Mouse (Mus musculus) common myeloid progenitor, adult 5-6 weeks (primary cell): ENCODE results near the gene Trim75. TPM values are rescaled to one million over a fixed set of nuclear protein-coding genes. Genes with fewer than 3 reads are reported as not detected.
A peak's percentile ranks its signal among the peaks of the same experiment; 100 is the strongest.

Experiments used
- ATAC-seq: replicated peaks from 2 replicates; pipeline ENCODE4 v1.8.0; 2016; ENCODE audit warnings: low read depth, mild to moderate bottlenecking, moderate TSS enrichment, inconsistent platforms; ENCODE audit not compliant: poor library complexity, severe bottlenecking
- total RNA-seq: library from RNA; stranded (forward); fragments of 200-1000, 187-1606 nt; gene quantifications from 2 replicates; pipeline ENCODE4 v1.2.3, GENCODE M21; 2017

Gene Trim75
- total RNA-seq, 1 experiment from 2014 or later, result not detected

DNA sequence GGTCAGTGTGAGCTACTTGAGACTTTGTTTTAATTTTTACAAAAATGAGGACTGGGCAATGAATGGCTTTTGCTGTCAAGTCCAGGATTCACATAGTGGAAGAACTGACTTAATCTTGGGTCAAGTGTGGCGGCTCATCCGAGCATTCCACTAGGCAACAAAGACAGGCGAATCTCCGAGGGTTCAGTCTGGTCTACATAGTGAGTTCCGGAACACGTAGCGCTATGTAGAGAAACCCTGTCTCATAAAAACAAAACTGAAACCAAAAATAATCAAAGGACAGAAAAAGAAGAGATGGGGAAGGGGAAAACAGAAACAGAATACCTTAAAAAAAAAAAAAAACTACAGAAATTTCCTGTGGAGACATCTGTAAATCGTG is 41.2 kb downstream of the Trim75 start:
- peak; percentile 20; the same call in 1 of the 2 replicates for ATAC-seq

DNA sequence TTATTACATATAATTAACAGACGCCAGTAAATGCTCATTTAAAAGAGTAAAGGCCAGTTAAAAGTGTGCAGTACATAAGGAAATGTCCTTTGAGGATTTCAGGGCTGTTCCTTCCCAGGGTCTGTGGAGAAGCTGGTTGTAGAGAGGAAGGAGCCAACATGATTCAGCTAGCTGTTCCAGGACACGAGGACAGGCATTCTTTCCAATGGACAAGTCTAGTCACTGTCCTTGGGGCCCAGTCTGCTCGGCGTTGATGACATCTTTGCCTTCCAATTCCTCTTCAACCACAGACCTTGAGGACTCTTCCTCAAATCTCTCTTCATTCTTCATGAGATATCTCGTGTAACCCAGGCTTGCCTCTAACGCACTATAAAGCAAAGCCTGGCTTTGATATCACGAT is 42.0 kb downstream of the Trim75 start:
- ATAC-seq, result no peak

- ATAC-seq, result no peak
These were observed 42.8 kb downstream of the Trim75 start for GRCm38 (mm10) chr8:64944831-64945230.

GRCm38 (mm10) chr8:64942946-64943345 is 44.7 kb downstream of the Trim75 start:
- ATAC-seq, result no peak

DNA sequence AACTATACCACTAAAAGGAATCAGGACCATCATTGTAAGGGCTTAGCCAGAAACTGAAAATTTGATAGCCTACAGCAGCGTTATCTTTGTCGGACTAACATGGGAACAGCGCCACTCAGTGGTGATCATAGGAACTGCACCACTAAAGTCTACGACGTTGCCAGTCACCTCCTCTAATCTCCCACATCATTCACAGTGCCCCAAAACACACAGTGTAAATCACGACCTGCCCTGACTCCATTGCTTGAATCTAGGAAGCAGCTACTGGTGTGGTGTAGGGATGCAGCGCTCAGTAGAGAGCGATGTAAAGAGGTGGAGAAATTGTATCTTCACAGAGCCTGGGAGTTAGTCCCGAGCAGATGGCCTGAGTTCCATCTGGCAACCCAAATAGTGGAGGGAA is 46.1 kb downstream of the Trim75 start:
- ATAC-seq, result peak; percentile 81

GRCm38 (mm10) chr8:64941019-64941418 is 46.6 kb downstream of the Trim75 start:
- no peak for ATAC-seq

DNA sequence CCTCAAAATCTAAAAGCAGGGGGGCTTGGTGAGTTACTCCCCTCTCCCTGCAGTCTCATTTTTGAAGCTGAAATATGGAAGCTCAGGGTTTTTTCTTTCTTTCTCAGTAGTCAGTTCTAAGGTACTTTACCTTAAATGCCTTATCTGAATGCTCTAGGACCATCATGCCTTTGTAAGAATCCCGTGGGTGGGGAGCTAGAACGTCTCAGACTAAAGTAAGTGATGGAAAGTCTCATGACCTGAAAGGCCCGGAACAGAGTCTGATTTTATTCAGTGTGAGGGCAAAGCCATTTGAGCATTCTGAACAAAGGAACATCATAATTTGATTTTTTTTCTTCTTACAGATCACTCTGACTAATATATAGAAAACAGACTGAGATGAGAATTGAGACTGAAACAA is 52.6 kb downstream of the Trim75 start:
- ATAC-seq, result no peak

Other genes starting within 250 kb of the Trim75 start
- 12.9 and 15.9 TPM in 2 replicates for gene Klhl2, start 137.8 kb downstream of the Trim75 start, total RNA-seq
- 14.4 and 16.7 TPM in 2 replicates for gene Tmem192, start 40.6 kb downstream of the Trim75 start, total RNA-seq
- not detected in 2 replicates for gene Trim61, start 30.7 kb upstream of the Trim75 start, total RNA-seq
- gene Trim60, start 30.8 kb upstream of the Trim75 start, total RNA-seq, result not detected in 2 replicates
- not detected in 2 replicates for gene Apela, start 49.5 kb upstream of the Trim75 start, total RNA-seq
- gene Gm10663, start 87.2 kb upstream of the Trim75 start, total RNA-seq, result not detected in 2 replicates
- gene BC030870, start 141.7 kb upstream of the Trim75 start, total RNA-seq, result not detected in 2 replicates